Mouse (Mus musculus) 3134 (cell line): ENCODE data around the gene Gm9507.
"Not testable (repeated sequence)": the region's sequence is repeated elsewhere in the genome, so short reads cannot be mapped to it uniquely, and the experiment has no call there.

Experiments
- DNase-seq: peaks from one replicate; pipeline ENCODE4 v3.0.0-alpha.2; 2011; ENCODE audit warnings: low spot score; ENCODE audit not compliant: insufficient read length; ENCODE audit errors: extremely low read depth

Gene Gm9507

GRCm38 (mm10) chr10:77811743-77812142, at the start of gene Gm9507:
Gene Gm9507 (minus strand): TSS chr10:77811843.
- DNase-seq, result no peak

DNA sequence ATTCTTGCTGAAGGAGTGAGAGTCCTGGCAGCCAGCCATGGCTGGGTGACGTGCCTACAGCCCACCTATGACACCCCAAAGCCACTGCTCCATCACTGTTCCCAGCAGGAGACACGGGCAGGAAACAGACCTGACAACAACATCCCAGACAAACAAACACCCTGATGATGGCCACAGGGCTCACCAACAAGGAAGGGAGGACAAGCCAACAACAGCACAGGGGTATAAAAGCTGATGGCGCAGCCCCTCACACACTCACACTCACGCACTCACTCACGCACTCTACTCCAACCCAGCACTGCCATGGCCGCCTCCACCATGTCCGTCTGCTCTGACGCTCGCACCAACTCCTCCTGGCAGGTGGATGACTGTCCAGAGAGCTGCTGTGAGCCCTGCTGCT, 40.9 kb upstream of the Gm9507 start, which contains the start of gene Gm10318:
Gene Gm10318, plus strand, starts transcription at position 301 of the 400 bp plus-strand sequence.
- no peak for DNase-seq

- DNase-seq, result no peak
These were observed 35.9 kb upstream of the Gm9507 start for GRCm38 (mm10) chr10:77847538-77847937.

GRCm38 (mm10) chr10:77846961-77847360, 35.3 kb upstream of the Gm9507 start:
- DNase-seq, result no peak

- no peak for DNase-seq
These were observed 34.9 kb upstream of the Gm9507 start, which contains the start of gene Gm36176 for GRCm38 (mm10) chr10:77846503-77846902. Gene Gm36176 (plus strand): TSS chr10:77846803.

DNA sequence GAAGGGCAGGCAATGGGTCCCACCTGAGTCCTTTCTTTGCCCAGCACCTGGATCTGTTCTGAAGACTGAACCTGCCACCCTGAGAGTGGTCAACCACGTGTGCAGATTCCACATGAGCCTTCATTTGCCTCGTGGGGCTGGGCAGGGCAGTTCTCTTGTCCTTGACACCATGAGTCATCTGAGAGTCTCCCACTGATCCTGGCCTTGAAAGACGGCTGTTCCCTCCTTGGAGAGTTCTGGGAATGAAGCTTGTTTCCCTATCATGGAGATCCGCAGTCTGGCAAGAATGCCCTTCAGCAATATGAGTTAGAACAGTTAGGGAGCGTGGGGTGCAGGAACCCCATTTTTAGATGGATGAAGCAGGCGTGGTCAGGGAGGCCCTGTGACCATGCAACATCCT, 27.4 kb upstream of the Gm9507 start:
- DNase-seq, result no peak

DNA sequence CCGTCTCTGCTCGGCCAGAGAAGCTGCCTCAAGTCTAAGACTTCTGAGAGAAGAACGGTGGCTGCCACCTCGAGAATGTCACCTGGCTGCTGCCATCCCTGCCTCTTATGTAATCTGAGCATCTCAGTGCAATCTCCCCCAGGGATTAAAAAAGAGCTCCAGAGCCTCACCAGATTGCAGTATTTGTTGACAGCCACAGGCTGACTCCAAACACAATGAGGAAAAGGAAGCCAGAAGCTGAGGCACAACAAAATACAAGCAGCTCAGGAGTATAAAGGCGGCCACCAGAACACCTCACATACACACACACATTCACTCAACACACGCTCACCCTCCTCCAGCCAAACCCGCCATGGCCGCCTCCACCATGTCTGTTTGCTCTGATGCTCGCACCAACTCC, 24.0 kb upstream of the Gm9507 start, which contains the start of gene Krtap10-10:
Gene Krtap10-10, plus strand, starts transcription at position 301 of the 400 bp plus-strand sequence.
- DNase-seq, result no peak

DNA sequence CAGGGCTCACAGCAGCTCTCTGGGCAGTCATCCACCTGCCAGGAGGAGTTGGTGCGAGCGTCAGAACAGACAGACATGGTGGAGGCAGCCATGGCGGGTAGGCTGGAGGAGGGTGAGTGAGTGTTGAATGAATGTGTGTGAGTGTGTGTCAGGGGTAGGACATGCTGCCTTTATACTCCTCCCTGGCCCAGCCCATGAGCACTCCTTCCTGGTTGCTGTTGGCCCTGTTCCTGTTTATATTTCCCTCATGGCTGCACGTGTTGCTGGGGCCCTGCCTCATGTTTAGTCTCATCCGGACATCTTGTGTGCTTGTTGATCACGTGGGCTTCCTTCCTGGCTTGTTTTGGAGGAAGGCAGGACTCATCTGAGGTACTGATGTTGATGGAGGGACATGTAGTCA, 15.3 kb upstream of the Gm9507 start, which contains the start of gene Krtap10-4:
Gene Krtap10-4, minus strand, starts transcription at position 145 of the 400 bp plus-strand sequence.
- DNase-seq, result no peak

DNA sequence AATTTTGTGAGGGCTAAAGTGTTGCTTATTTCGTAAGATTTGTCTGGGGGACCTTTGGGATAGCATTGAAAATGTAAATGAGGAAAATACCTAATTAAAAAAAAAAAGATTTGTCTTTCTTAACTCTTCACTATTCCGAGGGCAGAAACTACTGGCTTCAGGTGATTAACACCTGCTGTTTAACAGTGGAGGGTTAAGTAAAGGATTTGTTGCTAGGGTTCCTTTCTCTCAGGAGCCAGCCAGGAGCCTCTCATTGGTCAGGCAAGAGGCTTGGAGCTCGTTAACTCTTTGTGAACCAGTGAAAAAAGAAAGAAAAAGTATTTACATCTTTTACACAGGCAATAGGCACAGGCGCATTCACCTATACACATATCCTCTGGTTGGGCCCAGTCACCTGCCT, 7.6 kb upstream of the Gm9507 start:
- DNase-seq, result no peak

GRCm38 (mm10) chr10:77818523-77818922, 6.9 kb upstream of the Gm9507 start:
- no peak for DNase-seq

GRCm38 (mm10) chr10:77815514-77815913, 3.9 kb upstream of the Gm9507 start:
- no peak for DNase-seq

- DNase-seq, result no peak
These were observed 2.7 kb upstream of the Gm9507 start, which contains the start of gene Gm2696 for GRCm38 (mm10) chr10:77814382-77814781. Gene Gm2696 (plus strand): TSS chr10:77814682.

DNA sequence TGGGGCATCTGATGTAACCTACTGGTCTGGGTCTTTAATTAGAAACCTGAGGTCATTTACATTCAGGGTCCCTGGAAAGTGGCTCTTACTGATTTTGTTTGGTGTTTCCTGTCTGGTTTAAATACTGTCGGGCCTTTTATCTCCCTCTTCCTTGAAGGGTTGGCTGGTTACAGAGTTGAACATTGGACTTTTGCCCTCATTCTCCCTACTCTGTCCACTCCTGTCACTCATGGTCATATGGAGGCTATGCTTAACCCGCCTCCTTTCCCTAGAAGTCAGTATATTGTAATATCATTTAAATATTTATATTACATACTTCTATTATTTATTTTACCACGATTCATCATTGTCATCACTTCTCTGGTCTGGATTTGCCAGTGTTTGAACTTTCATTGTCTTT, 7.5 kb downstream of the Gm9507 start:
- DNase-seq, result no peak

- DNase-seq, result no peak
These were observed 12.6 kb downstream of the Gm9507 start, which contains the start of gene Gm19668 for GRCm38 (mm10) chr10:77798921-77799508. Gene Gm19668 (minus strand): TSS chr10:77799133.

- DNase-seq, result not testable (repeated sequence)
These were observed 13.3 kb downstream of the Gm9507 start for GRCm38 (mm10) chr10:77798164-77798920.

DNA sequence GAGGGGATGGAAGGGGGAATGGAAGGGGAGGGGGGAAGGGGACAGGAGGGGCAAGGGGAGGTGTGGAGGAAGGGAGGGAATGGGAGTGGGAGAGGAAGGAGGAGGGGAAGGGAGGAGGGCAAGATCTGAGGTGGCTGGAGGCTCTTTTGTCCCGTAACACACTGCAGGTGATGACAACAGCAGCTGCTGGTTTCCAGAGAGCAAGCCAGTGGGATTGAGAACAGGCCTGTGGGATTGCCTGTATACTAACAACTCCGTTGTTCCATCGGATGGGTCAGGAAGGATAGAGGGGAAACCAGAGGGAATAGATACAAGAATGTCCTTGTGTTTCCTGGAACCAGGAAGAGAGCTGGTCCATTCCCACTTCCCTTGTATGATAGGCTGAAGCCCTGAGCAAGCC, 14.0 kb downstream of the Gm9507 start:
- no peak for DNase-seq

DNA sequence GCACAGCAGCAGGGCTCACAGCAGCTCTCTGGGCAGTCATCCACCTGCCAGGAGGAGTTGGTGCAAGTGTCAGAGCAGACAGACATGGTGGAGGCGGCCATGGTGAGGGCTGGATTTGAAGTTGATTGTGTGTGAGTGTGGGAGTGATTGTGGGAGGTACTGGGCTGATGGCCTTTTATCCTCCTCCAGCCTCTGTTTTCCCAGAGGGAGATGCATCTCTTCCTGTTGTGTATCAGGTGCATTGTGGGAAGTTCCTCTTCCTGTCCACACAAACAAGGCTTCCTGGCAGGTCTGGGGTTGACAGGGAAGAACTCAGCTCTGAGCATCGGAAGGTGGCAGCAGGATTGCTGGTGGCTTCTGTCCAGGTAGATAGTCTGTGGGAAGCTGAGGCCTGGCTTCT, 16.7 kb downstream of the Gm9507 start, which contains the start of gene Gm9639:
Gene Gm9639, minus strand, starts transcription at position 101 of the 400 bp plus-strand sequence.
- no peak for DNase-seq

- DNase-seq, result no peak
These were observed 23.0 kb downstream of the Gm9507 start for GRCm38 (mm10) chr10:77788621-77789020.

DNA sequence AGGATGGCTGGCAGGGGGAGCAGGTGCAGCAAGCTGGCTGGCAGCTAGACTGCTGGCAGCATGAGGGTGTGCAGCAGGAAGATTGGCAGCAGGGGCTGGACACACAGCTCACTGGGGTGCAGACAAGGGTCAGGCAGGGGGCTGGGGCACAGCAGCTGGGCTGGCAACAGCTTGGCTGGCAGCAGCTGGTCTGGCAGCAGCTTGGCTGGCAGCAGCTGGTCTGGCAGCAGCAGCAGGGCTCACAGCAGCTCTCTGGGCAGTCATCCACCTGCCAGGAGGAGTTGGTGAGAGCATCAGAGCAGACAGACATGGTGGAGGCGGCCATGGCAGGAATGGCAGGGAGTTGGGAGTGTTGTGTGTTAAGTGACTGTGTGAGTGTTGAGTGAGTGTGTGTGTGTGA, 23.8 kb downstream of the Gm9507 start, which contains the start of gene Gm7137:
Gene Gm7137, minus strand, starts transcription at position 325 of the 400 bp plus-strand sequence.
- DNase-seq, result not testable (repeated sequence)

GRCm38 (mm10) chr10:77783396-77783795, 28.2 kb downstream of the Gm9507 start:
- not testable (repeated sequence) for DNase-seq

DNA sequence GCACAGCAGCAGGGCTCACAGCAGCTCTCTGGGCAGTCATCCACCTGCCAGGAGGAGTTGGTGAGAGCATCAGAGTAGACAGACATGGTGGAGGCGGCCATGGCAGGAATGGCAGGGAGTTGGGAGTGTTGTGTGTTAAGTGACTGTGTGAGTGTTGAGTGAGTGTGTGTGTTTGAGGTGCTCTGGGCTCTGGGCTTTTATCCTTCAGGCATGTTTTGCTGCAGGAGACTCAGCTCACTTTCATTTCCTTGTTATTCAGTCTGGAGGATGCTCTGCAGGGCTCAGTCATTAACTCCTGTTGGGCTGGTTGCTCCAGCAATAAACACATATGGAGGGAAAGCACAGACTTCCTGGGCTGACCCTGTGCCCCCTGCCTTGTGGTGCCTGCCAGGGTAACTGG, 29.2 kb downstream of the Gm9507 start, which contains the start of gene Gm3250:
Gene Gm3250, minus strand, starts transcription at position 101 of the 400 bp plus-strand sequence.
- not testable (repeated sequence) for DNase-seq
